Mouse (Mus musculus) kidney, adult 2 months (tissue): ENCODE data around the gene Tubgcp3. TPM values are rescaled to one million over a fixed set of nuclear protein-coding genes. Genes with fewer than 3 reads are reported as not detected.

Source experiments
- DNase-seq: peaks from one replicate; pipeline ENCODE4 v3.0.0; 2021
- H3K27ac ChIP-seq: fragments of 200-500 bp; 2 replicates; pipeline ENCODE4 v1.5.1; 2012; ENCODE audit warnings: low read depth, low read length, control low read depth, inconsistent platforms; ENCODE audit not compliant: insufficient read depth
- H3K27me3 ChIP-seq: fragments of 200-500 bp; replicated peaks from 2 replicates; pipeline ENCODE4 v1.6.1; 2012; ENCODE audit warnings: mild to moderate bottlenecking, moderate library complexity, low read length, inconsistent platforms; ENCODE audit not compliant: control insufficient read depth, insufficient read depth
- H3K36me3 ChIP-seq: fragments of 200-500 bp; 2 replicates; pipeline ENCODE4 v1.6.1; 2012; ENCODE audit warnings: mild to moderate bottlenecking, moderate library complexity, low read length, inconsistent platforms; ENCODE audit not compliant: control insufficient read depth, insufficient read depth
- H3K4me1 ChIP-seq: fragments of 200-500 bp; 2 replicates; pipeline ENCODE4 v1.6.1; 2011; ENCODE audit warnings: low read length; ENCODE audit not compliant: control insufficient read depth, insufficient read depth
- H3K4me3 ChIP-seq: fragments of 200-500 bp; 2 replicates; pipeline ENCODE4 v1.5.1; 2011; ENCODE audit warnings: mild to moderate bottlenecking, low read depth, low read length, control low read depth; ENCODE audit not compliant: insufficient read depth
- CTCF ChIP-seq: fragments of 200-500 bp; conservative IDR thresholded peaks from 2 replicates; pipeline ENCODE4 v1.5.1; 2011; ENCODE audit warnings: low read depth, mild to moderate bottlenecking, control low read depth, low read length, moderate library complexity, mixed read lengths; ENCODE audit not compliant: insufficient read depth, insufficient read length
- POLR2A ChIP-seq: fragments of 200-500 bp; IDR thresholded peaks from one replicate; pipeline ENCODE4 v1.6.1; 2011; ENCODE audit warnings: low read depth, low read length, control low read depth
- WGBS: fragments of 180-500 bp; shearing (Covaris S2); methylation state at CpG from one replicate; pipeline ENCODE4 v1.1.7; 2018; 5-methylcytosine and 5-hydroxymethylcytosine counted together
- polyA plus RNA-seq: library from polyadenylated mRNA; depleted of rRNA; stranded (reverse); fragments of >200 nt; gene quantifications from 2 replicates; pipeline ENCODE4 v1.2.3, GENCODE M21; 2012; rRNA removed

Tubgcp3 gene
- polyA plus RNA-seq, 1 experiment: 28.4 TPM

DNA sequence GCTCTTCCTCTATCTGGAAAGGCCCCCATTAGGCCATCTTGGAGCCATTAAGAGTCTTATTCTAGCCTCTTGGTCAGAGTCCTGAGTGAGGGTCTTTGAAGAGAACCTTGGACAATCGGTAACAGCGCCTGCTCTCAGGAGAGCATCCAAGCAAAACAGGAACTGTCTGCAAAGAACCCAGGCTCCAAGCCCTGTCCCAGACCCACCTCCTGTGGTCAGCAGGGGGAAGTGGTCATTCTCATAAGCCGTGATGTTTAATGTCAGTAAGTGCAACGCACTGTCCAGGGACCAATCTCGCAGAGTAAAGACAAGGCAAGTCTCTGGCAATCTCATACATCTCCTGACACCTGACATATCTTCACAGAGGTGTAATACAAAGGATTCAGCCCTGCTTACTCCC lies 96.0 kb downstream of the Tubgcp3 start:
- WGBS: 54% methylated on average over 5 of the region's 5 CpGs
- TF ChIP-seq POLR2A (no peak), CTCF (no peak)
- Histone ChIP-seq H3K4me3 (no peak overlapping the region), H3K4me1 (peaks cover 4% of the 10 kb centered on the region; the same call in 1 of the 2 replicates), H3K27me3 (no peaks in the 10 kb centered on the region), H3K36me3 (no peaks in the 10 kb centered on the region), H3K27ac (no peak overlapping the region)
- no peak for DNase-seq

DNA sequence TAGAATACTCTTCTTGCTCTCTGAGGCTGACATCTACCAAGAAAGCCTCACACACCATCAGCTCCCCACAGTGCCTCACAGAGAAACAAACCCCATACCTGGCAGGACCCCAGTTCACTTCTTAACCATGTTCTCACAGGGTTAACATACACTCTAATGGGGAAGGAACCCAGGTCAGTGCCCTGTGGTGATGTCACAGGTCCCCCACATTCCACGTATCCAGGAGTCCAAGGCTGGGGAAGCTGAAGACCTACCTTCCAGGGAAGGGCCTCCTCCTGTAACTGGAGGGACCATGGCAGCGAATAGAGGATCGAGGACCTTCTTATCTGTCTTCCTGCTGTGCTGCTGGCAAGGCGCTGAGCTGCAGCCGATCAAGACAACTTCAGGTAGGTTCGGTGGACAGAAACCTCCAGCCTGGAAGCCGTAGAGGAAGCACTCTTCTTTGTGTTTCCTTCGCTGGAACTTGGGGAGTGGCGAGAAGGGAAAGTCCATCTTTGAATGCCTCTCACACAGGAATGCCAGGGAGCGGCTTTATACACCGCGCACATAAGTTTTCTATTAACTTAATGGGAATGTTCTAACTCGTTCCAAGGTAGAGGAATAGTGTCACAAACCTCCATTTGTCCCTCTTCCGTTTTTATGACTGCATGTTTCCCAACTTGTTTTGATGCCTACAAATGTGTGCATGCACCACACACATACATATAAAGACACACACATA lies 99.1 kb downstream of the Tubgcp3 start, which contains the start of gene Spaca7:
Gene Spaca7, plus strand, starts transcription at position 216 of the 721 bp plus-strand sequence.
- WGBS: 40% methylated on average over 14 of the region's 14 CpGs
- no peaks in the 10 kb centered on the region for H3K27me3 ChIP-seq
- no peak within 1 kb of the TSS for H3K27ac ChIP-seq
- H3K36me3 ChIP-seq: no peaks in the 10 kb centered on the region
- no peak within 1 kb of the TSS for H3K4me3 ChIP-seq
- peak; percentile 14 for DNase-seq
- no peak for TF ChIP-seq CTCF
- no peak for TF ChIP-seq POLR2A
- H3K4me1 ChIP-seq: peaks cover 4% of the 10 kb centered on the region; the same call in 1 of the 2 replicates

DNA sequence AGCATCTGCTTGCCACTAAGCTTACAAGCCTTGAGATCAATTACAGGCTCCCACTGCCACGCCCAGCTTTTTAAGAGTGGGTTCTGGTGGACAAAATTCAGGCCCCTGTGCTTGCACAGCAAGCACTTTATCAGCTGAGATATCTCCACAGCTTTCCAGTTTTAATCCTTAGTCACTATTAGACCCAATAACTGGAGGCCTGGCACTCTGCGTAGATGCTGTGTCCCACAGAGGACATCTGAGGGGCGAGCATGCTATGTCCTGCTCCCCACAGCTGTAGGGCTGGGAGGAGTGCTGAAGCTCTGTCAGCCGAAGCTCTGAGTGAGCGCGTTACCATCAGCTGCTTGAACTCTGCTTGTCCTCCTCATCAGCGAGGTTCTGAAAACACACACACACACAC lies 105.5 kb downstream of the Tubgcp3 start:
- H3K4me3 ChIP-seq: no peak overlapping the region
- H3K27me3 ChIP-seq: no peaks in the 10 kb centered on the region
- DNase-seq: no peak
- WGBS: 63% methylated on average over 7 of the region's 7 CpGs
- H3K36me3 ChIP-seq: no peaks in the 10 kb centered on the region
- H3K4me1 ChIP-seq: no peaks in the 10 kb centered on the region
- no peak for TF ChIP-seq CTCF
- no peak overlapping the region for H3K27ac ChIP-seq

DNA sequence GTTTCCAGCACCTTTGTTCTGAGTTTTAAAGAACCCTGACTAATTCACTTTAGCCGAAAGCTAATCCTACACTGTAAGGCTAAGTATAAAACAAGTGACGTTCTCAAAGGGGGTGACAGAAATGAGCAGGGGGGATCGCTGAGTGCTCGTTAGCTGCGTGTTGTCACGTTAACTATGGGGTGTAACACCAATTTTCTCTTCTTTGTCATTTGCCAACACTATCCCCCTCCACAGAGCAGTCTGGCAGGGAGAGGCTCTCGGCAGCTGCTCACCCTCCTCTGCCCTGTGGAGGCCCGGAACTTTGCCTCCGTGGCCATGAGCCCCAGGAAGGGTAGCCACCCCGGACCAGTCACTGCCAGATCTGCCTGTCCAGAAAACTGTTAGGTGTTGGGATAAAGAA lies 106.6 kb downstream of the Tubgcp3 start:
- H3K27me3 ChIP-seq: no peaks in the 10 kb centered on the region
- 83% methylated on average over 10 of the region's 10 CpGs for WGBS
- no peak for TF ChIP-seq POLR2A
- no peak for TF ChIP-seq CTCF

DNA sequence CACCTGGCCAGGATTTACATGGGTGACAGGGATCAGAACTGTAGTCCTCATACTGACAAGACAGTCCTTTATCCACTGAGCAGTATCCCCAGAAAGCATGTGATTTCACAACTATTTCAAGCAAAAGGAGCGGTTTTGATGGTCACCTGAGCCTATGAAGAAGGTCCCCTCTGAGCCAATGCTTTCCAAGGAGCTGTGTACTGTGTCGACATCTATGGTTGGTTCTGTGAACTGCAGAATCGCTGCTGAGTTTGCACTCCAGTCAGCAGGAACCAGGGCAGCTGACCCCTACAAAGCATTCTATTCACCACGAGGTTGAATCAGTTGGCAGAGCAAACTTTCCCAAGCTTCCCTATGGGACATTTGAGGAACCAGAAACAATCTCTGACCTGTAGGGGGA lies 107.7 kb downstream of the Tubgcp3 start:
- Histone ChIP-seq H3K4me3 (no peak overlapping the region), H3K27me3 (no peaks in the 10 kb centered on the region), H3K27ac (no peak overlapping the region), H3K36me3 (no peaks in the 10 kb centered on the region), H3K4me1 (no peaks in the 10 kb centered on the region)
- 3% methylated on average over 4 of the region's 4 CpGs for WGBS
- DNase-seq: peak; percentile 43
- peak; percentile 79 for TF ChIP-seq CTCF
- no peak for TF ChIP-seq POLR2A

More for the DNA sequence above, 106.6 kb downstream of the Tubgcp3 start:
- no peak for DNase-seq
- H3K27ac ChIP-seq: no peak overlapping the region
- H3K4me3 ChIP-seq: no peak overlapping the region
- no peaks in the 10 kb centered on the region for H3K36me3 ChIP-seq
- H3K4me1 ChIP-seq: no peaks in the 10 kb centered on the region

Other genes with a start within 250 kb of the Tubgcp3 start
- gene Spaca7, start 99.2 kb downstream of the Tubgcp3 start, polyA plus RNA-seq: 0.14 and 0.19 TPM in 2 replicates
- gene Atp11a, start 84.8 kb upstream of the Tubgcp3 start, polyA plus RNA-seq: 176 and 271 TPM in 2 replicates
- 15.1 and 16.6 TPM in 2 replicates for gene Mcf2l, start 201.6 kb upstream of the Tubgcp3 start, polyA plus RNA-seq